Mouse (Mus musculus): ENCODE measurements around the gene Plcb4.
A peak's percentile ranks its signal among the peaks of the same experiment; 100 is the strongest.
"Not testable (repeated sequence)": the region's sequence is repeated elsewhere in the genome, so short reads cannot be mapped to it uniquely, and the experiment has no call there.

The Plcb4 gene

DNA sequence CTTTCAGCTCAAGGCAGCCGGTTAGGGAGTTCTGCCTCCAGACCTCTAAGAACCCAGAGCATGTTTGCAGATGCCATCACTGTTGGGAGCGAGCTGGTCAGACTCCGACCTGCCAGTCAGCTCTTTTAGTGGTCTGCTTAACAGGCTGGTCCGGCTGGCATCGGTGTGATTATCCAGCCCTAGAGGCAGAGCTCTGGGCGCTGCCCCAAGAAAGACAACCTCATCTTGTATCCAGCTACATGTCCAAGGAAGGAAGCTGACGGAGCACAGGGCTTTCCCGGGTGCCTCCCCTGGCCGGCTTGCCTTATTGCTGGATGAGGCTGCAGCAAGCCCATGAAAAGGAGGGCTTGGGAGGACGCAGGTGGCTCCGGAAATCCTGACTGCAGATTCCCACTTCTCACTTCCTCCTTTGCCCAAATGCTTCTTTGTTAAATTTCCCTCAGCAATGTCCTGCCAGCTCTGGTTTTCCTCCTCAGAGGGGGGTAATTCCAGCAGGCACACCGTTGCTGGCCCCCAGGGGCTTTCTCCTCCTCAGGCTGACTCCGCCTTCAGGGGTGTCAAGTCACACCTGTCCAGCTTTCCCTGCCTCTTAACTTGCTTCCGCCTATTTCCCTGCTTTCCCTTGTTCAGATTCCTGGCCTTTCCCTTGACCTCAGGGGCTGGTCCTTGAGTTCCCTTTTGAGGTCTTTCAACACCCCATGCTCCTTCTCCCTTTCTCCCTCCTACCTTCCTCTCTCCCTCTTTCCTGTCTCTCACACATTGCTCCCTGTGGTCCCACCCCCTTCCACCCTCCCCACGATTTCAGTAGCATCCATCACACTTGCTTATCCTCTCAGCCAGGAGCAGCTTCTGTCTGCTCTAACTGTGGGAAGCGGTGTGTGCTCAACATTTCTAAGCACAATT is 58.7 kb downstream of the Plcb4 start:
- DNase-seq = peak; percentile 49 to 57

DNA sequence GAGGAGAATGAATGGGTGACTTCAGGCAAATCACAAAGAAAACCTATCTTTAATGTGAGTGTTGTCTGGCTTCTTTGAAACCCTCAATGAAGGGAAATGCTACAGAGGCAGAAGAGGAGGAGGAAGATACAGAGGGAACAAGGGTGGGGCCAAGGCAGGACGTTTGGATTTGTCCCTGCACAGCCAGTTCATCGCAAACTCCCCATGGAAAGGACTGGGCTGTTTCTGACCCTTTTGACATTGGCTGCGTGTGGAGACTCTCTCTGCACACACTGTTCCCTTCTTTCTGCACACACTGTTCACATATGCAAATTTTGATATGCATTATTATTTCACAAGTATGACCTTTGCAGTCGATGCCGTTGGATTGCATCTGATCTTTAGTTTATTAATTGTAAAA is 63.3 kb downstream of the Plcb4 start:
- no peak for DNase-seq

- no peak for DNase-seq
Measured at GRCm38 (mm10) chr2:135723387-135723786, 64.6 kb downstream of the Plcb4 start.

- no peak for DNase-seq
Measured at GRCm38 (mm10) chr2:135724489-135724888, 65.7 kb downstream of the Plcb4 start.

- peak; percentile 37 to 61 for DNase-seq
Measured at GRCm38 (mm10) chr2:135725362-135725761, 66.6 kb downstream of the Plcb4 start.

DNA sequence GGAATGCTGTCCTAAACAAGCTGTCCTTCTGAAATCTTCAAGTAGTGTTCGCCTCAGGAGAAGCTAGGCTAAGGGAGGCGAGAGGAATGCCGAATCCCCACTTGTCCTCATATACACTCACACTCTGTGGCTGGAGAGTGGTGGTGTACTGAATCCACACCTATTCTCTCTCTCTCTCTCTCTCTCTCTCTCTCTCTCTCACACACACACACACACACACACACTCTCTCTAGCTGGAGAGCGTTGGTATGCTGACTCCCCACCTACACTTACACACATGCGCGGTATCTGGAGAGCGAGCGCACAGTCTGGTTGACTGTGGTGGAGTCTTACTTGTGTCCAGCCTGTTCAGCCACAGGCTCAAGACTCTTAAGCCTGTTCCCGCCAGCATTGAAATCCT is 68.3 kb downstream of the Plcb4 start:
- DNase-seq = no peak

GRCm38 (mm10) chr2:135727925-135728324 is 69.1 kb downstream of the Plcb4 start:
- DNase-seq = no peak

GRCm38 (mm10) chr2:135731591-135731990 is 72.8 kb downstream of the Plcb4 start:
- DNase-seq = peak; percentile 72 to 80

- DNase-seq = no peak
Measured at GRCm38 (mm10) chr2:135732651-135733050, 73.8 kb downstream of the Plcb4 start.

DNA sequence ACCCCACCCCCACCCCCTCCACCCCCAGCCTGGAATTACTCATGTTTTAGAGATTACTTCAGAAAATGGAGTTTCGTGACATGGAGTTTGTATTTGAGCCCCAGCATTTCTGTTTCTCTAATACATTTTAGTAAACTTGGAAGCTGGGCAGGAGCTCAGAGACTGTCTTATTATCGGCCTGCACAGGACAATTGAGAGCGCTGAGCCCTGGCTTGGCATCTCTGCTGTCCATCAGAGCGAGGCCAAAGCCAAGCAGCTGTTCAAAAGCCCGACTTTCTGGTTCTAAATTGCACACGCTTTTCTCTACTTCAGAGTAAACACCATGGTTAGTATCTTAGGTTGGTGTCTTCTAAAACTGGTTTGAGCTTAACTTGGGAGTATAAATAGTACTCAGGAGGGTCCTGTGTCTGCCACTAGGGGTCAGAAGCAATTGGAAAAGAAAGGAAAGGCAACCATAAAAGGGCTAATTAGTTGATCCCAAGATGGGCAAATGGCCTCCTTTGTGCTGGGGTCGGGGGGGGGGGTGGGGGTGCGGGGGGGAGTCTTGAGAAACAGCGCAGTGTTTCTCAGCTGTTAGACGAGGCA is 75.2 kb downstream of the Plcb4 start:
- DNase-seq = peak in 1 of 2 experiments; percentile 38

DNA sequence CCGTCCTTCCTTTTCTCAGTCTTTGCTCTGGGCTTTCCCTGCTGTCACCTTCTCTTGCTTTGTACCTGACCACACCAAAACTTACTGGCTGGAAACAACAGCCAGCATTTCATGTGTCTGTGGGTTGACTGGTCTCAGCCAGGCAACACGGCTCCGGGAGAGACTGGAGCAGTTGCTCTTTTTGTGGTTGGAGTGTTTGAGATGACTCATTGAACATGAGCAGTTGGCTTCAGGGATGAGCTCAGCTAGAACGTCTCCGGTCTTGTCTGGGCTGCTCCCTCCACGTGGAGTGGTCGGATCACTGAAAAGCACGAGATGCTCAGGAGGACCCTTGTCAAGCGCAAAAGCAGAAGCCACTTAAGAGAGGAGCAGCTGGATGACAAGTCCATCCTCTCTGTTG is 78.7 kb downstream of the Plcb4 start:
- no peak for DNase-seq

DNA sequence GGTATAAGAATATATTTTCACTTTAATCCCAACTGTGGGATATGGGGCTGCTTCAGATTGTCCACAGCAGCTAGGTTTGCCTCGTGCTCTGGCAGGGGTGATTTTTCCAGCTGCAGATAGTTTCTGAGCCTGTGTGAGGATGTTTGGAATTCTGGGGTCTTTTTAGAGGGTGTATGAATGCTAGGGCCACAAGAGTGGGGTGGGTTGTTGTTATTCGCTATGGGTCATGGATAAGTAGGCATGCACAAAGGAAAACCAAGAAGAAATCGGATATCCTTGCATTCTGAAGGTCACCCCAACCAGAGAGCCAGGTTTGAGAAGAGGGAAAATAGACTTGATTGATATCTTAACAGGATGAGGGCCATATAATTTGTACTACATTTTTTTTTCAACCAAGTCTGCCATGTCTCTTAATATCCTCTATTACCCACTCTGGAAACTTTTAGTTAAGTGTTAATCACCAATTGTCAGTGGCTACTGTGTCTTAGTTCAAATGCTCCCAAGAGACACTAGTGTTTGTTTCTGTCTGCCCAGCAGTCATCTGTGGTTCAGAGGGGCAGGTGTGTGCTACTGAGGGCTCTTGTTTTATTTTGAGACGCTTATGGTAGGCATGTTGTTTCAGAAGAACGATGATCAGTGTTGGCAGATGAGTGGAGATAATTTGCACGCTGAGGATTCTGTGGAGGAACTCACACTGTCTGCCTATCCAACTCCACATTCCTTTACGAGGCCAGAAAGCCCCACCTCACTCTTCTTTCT is 79.4 kb downstream of the Plcb4 start:
- DNase-seq = not testable (repeated sequence)

DNA sequence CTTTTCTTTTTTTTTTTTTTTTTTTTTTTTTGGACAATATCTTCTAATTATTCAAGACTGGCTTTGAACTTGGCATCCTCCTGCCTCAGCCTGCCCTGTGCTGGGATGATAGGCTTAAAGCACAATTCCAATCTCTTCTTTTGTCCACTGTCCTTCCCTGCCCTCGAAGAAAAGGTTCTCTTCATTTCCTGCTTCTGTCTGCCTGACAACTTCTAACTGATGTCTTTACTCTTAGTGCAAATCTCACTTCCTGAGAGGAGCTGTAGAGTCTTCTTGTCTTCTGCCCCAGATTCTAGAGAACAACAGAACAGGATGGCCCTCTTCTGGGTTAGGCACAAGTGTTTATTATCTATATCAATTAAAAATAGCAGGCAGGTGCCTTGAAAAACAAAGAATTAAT is 80.1 kb downstream of the Plcb4 start:
- no peak for DNase-seq

- peak in 1 of 2 experiments; percentile 18 for DNase-seq
Measured at GRCm38 (mm10) chr2:135742954-135743700, 84.3 kb downstream of the Plcb4 start.

DNA sequence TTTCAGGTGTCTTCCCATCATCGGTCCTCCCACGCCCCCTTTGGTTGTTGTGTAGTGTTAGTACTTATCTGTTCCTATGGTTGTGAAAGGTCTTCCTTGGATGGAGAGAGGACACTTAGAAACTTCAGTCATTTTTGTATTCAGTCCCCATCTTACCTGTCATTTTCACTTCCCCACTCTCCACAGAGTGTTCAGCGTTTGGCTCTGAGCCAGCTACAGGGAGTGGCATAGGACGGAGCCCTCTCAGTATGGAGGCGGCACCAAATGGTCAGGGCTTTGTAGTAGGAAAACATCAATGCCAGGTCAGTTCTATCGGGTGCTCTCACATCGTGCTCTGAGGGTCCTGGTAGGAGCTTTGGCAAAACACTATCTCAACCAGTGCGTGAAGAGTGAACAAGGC is 85.9 kb downstream of the Plcb4 start:
- peak in 1 of 2 experiments; percentile 49 for DNase-seq

DNA sequence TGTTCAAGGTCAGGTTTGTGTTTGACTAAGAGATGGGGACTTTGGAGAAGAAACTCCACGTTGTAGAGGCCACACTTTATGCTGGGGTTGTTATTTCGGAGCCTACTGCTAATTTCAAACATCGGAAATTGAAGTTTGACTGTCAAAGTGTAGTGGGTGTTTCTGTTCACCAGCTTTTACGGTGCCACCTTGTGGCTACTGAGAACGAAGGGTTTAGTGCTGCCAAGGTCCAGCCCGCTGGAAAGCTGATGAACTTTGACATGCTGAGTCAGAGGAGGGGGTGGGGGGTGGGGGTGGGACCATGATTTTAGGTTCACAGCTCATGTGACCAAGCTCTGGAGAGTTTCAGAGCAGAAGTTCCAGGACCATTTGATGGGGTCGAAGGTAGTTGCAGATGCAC is 86.3 kb downstream of the Plcb4 start:
- peak; percentile 61 to 66 for DNase-seq

- no peak for DNase-seq
Measured at GRCm38 (mm10) chr2:135748441-135748840, 89.6 kb downstream of the Plcb4 start.

DNA sequence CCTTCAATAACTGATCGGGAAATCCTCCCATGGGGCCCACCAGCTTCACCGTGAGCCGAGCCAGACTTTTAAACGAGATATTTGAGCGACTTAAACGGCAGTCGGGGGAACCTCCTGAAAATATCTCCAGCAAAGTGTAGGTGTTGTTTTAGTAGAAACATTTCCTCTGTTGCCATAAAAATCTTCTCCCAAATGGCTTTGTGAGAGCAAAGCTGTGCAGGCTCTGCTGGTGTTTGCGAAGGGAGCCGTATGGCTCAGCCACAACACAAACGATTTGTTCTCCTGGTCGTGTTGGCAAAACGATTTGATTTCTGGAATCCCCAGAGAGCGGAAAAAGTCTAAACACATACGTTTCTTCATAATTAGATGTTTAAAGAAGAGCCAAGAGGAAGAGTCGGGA is 90.8 kb downstream of the Plcb4 start:
- DNase-seq = no peak

DNA sequence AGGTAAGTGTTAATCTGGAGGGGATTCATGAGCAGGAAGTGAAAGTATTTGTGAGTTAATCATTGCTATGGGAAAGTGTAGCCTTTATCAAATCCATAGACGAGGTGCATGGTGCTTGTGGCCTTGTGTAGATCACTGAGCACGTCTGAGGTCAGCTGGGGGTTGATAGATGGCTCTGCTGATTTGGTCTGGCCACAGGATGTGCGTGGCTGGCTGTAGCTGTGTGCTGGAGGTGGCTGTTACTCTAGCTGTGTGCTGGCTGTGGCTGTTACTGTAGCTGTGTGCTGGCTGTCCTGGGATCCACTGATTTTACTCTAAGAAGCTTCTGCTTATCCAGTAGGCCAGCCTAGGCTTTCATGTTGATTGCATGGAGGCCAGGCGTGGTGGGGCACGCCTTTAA is 91.9 kb downstream of the Plcb4 start:
- DNase-seq = no peak

DNA sequence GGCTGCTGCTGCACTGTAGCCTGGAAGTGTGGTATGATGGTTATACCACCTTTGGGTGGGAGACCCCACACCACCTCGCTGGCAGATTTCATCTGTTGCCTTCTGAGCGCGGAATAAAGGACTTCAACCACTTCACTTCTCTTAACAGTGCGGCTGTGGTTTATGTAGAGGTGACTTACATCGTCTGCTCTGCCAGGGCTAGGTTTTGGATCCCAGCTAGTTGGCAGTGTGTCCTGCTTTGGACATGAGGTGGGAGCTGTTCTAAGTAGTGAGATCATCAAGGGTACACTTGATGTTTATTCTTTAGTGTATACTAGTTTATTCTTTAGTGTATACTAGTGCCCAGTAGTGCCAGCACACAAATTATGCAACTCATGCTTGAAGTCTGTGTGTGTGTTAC is 97.0 kb downstream of the Plcb4 start:
- DNase-seq = no peak

- DNase-seq = no peak
Measured at GRCm38 (mm10) chr2:135757478-135757877, 98.7 kb downstream of the Plcb4 start.

DNA sequence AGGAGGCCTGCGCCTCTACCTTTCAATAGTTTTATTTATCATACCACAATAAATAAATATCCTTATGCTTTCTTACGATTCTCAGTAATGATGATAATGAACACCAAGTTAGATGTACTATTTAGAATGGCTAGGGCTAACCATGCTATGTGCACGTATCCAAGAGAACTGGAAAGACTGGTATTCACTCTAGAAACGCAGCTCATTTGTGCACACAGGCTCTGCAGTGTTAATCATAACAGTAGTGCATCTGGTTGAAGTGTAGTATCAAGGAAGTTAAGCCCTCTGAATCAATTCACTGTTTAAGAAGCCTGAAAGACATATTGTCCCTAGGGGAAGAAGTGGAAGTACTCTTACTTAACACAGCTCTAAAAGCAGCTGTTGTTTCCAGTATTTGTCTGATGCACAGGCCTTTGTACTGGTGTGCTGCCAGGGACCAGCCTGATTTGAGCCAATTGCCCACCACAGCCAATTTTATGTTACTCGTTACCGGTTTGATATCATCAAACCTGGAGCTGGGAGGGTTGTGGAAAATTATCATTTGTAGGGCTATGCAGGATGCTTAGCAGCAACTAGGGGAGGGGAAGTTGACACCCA is 100.8 kb downstream of the Plcb4 start:
- peak; percentile 45 to 67 for DNase-seq
